Mouse (Mus musculus): ENCODE results near the gene Gatad1. TPM values are rescaled to one million over a fixed set of nuclear protein-coding genes. Genes with fewer than 3 reads are reported as not detected.
"Not testable (repeated sequence)": the region's sequence is repeated elsewhere in the genome, so short reads cannot be mapped to it uniquely, and the experiment has no call there.

Gene Gatad1
- polyA plus RNA-seq, 1 experiment from 2014 or later: 86.4 TPM

- H3K9me3 ChIP-seq (ENCODE audit: control insufficient read depth, low read length): no peaks in the 10 kb centered on the region
- H3K27me3 ChIP-seq (ENCODE audit: control insufficient read depth, insufficient read depth, low read length): no peaks in the 10 kb centered on the region
- H3K4me2 ChIP-seq: no peak overlapping the region
- no peak overlapping the region for H3K27ac ChIP-seq (ENCODE audit: low read depth, low read length)
- H3K36me3 ChIP-seq (ENCODE audit: control insufficient read depth, insufficient read depth, low read length): peaks cover 4% of the 10 kb centered on the region; the same call in 1 of the 2 replicates
- H3K9ac ChIP-seq (ENCODE audit: low read length): no peak overlapping the region
- H3K4me3 ChIP-seq (ENCODE audit: low read depth, low read length): no peak overlapping the region
- 91% methylated on average over 5 of the region's 5 CpGs for WGBS
- ATAC-seq (ENCODE audit: low FRiP score) (no peak), DNase-seq (ENCODE audit: low spot score, missing footprints) (peak; percentile 19)
- no peaks in the 10 kb centered on the region for H3K4me1 ChIP-seq (ENCODE audit: control insufficient read depth, insufficient read depth, low read length)
Measured at GRCm38 (mm10) chr5:3630055-3630454, 26.9 kb downstream of the Gatad1 start.

DNA sequence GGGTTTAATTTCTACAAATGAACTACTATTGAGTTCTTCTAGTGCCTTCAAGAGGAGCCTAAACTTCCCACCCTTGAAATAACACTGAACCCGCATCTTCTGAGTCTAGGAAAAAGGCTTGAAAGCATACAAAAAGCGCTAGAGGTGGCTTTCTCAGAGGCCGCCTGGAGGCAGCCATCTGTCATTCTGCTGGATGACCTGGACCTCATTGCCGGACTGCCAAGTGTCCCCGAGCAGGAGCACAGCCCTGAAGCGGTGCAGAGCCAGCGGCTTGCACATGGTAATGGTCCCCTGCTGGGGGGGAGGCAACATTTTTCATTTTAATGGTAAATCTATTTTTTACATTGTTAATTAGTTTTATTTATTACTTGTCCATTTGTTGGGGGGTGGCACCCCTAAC lies 36.5 kb downstream of the Gatad1 start:
- Histone ChIP-seq H3K9ac (ENCODE audit: low read length) (no peak overlapping the region), H3K9me3 (ENCODE audit: control insufficient read depth, low read length) (no peaks in the 10 kb centered on the region), H3K4me1 (ENCODE audit: control insufficient read depth, insufficient read depth, low read length) (no peaks in the 10 kb centered on the region), H3K27me3 (ENCODE audit: control insufficient read depth, insufficient read depth, low read length) (no peaks in the 10 kb centered on the region), H3K36me3 (ENCODE audit: control insufficient read depth, insufficient read depth, low read length) (peaks cover 9% of the 10 kb centered on the region), H3K4me3 (ENCODE audit: low read depth, low read length) (no peak overlapping the region), H3K4me2 (no peak overlapping the region), H3K27ac (ENCODE audit: low read depth, low read length) (no peak overlapping the region)
- ATAC-seq (ENCODE audit: low FRiP score): no peak
- DNase-seq (ENCODE audit: low spot score, missing footprints): no peak
- 91% methylated on average over 7 of the region's 7 CpGs for WGBS

GRCm38 (mm10) chr5:3611835-3612234 lies 45.1 kb downstream of the Gatad1 start:
- H3K4me1 ChIP-seq (ENCODE audit: control insufficient read depth, insufficient read depth, low read length); ATAC-seq (ENCODE audit: low FRiP score); H3K27me3 ChIP-seq (ENCODE audit: control insufficient read depth, insufficient read depth, low read length); H3K36me3 ChIP-seq (ENCODE audit: control insufficient read depth, insufficient read depth, low read length); H3K9me3 ChIP-seq (ENCODE audit: control insufficient read depth, low read length); H3K9ac ChIP-seq (ENCODE audit: low read length); H3K4me3 ChIP-seq (ENCODE audit: low read depth, low read length); H3K27ac ChIP-seq (ENCODE audit: low read depth, low read length); H3K4me2 ChIP-seq; DNase-seq (ENCODE audit: low spot score, missing footprints): not testable (repeated sequence)
- 93% methylated on average over 2 of the region's 2 CpGs for WGBS

DNA sequence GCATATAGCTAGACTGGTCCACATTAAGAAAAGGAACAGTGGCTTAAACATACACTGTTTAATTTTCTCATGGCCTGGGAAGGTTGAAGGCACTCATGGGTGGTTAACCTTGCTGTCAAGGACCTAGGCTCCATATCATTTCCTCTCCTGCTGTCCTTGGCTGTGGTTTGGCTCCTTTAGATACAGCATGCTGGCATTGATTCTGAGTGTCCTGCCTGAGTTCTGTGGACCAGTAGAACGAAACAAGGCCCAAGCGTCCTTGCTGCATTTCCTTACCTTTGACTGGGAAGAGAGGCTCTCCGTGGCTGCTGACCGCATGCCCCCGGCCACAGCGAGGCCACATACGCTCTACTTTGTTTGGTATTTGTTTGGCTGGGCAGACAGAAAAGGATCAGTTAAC lies 47.7 kb downstream of the Gatad1 start:
- no peak for DNase-seq (ENCODE audit: low spot score, missing footprints)
- Histone ChIP-seq H3K27me3 (ENCODE audit: control insufficient read depth, insufficient read depth, low read length) (no peaks in the 10 kb centered on the region), H3K4me2 (no peak overlapping the region), H3K4me1 (ENCODE audit: control insufficient read depth, insufficient read depth, low read length) (no peaks in the 10 kb centered on the region), H3K36me3 (ENCODE audit: control insufficient read depth, insufficient read depth, low read length) (no peaks in the 10 kb centered on the region), H3K27ac (ENCODE audit: low read depth, low read length) (no peak overlapping the region), H3K4me3 (ENCODE audit: low read depth, low read length) (no peak overlapping the region), H3K9ac (ENCODE audit: low read length) (no peak overlapping the region), H3K9me3 (ENCODE audit: control insufficient read depth, low read length) (no peaks in the 10 kb centered on the region)
- 95% methylated on average over 7 of the region's 7 CpGs for WGBS
- no peak for ATAC-seq (ENCODE audit: low FRiP score)

DNA sequence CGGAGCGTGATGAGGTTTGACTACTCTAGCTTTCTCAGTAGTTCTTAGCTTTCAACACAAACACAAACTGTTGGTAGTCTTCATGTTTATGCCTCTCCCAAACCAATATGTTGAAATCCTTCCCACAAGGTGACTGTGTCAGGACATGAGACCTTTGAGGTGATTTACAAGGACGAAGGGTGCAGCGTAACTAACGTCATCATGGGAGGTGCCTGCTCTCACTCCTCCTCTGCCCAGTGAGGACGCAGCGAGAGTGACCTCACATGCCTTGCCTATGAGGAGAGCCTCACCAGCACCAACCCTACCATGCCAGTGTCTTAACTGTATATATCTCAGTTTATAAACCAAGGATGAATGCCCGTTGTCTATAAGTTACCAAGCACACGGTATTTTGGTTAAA lies 49.9 kb downstream of the Gatad1 start:
- no peak for ATAC-seq (ENCODE audit: low FRiP score)
- DNase-seq (ENCODE audit: low spot score, missing footprints): no peak
- Histone ChIP-seq H3K4me2 (no peak overlapping the region), H3K27ac (ENCODE audit: low read depth, low read length) (no peak overlapping the region), H3K4me3 (ENCODE audit: low read depth, low read length) (no peak overlapping the region), H3K9ac (ENCODE audit: low read length) (no peak overlapping the region), H3K27me3 (ENCODE audit: control insufficient read depth, insufficient read depth, low read length) (no peaks in the 10 kb centered on the region), H3K9me3 (ENCODE audit: control insufficient read depth, low read length) (no peaks in the 10 kb centered on the region), H3K36me3 (ENCODE audit: control insufficient read depth, insufficient read depth, low read length) (no peaks in the 10 kb centered on the region), H3K4me1 (ENCODE audit: control insufficient read depth, insufficient read depth, low read length) (no peaks in the 10 kb centered on the region)
- 97% methylated on average over 9 of the region's 9 CpGs for WGBS

DNA sequence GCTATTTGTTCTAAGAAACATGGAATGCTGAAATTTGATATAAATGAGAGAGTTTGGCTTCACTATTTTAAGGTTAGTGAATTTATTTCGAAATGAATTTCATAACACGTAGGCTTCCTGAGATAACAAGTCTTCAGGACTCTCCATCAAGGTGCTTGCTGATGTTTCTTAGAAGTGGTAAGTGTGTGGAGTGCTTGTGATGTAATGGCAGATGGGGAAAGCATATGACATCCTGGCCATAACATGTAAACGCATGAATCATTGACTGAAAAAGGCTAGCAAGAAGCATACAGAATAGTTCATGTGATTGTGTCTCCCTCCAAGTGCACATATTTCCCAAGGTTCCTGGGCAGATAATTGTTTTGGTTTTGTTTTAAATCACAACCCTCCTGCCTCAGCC lies 56.2 kb downstream of the Gatad1 start:
- no peak overlapping the region for H3K4me2 ChIP-seq
- no peaks in the 10 kb centered on the region for H3K36me3 ChIP-seq (ENCODE audit: control insufficient read depth, insufficient read depth, low read length)
- H3K4me1 ChIP-seq (ENCODE audit: control insufficient read depth, insufficient read depth, low read length): peaks cover 3% of the 10 kb centered on the region
- 91% methylated on average over 3 of the region's 3 CpGs for WGBS
- no peaks in the 10 kb centered on the region for H3K27me3 ChIP-seq (ENCODE audit: control insufficient read depth, insufficient read depth, low read length)
- H3K27ac ChIP-seq (ENCODE audit: low read depth, low read length): no peak overlapping the region
- no peaks in the 10 kb centered on the region for H3K9me3 ChIP-seq (ENCODE audit: control insufficient read depth, low read length)
- no peak for DNase-seq (ENCODE audit: low spot score, missing footprints)
- no peak for ATAC-seq (ENCODE audit: low FRiP score)
- no peak overlapping the region for H3K9ac ChIP-seq (ENCODE audit: low read length)
- H3K4me3 ChIP-seq (ENCODE audit: low read depth, low read length): no peak overlapping the region

DNA sequence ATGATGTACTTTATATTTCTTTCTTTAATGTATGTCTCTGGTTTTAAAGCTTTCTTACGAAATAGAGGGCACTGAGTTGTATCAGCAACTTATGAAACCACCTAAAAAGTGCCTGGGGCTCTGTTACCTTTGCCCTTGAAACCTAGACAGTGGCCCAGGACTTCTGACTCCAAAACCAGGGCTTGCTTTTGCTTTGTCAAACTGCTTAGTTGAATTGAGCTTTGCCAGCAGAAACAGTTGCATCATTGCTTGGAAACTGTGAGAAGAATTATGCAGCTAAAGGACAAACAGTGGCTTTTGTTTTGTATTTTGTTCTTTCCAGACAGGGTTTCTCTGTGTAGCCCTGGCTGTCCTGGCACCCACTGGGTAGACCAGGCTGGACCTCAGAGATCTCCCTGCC lies 56.7 kb downstream of the Gatad1 start:
- no peak for ATAC-seq (ENCODE audit: low FRiP score)
- no peak overlapping the region for H3K4me3 ChIP-seq (ENCODE audit: low read depth, low read length)
- H3K9ac ChIP-seq (ENCODE audit: low read length): no peak overlapping the region
- H3K9me3 ChIP-seq (ENCODE audit: control insufficient read depth, low read length): no peaks in the 10 kb centered on the region
- H3K36me3 ChIP-seq (ENCODE audit: control insufficient read depth, insufficient read depth, low read length): no peaks in the 10 kb centered on the region
- no peak overlapping the region for H3K4me2 ChIP-seq
- WGBS: 74% methylated on average over 1 of the region's 1 CpGs
- H3K27ac ChIP-seq (ENCODE audit: low read depth, low read length): no peak overlapping the region
- DNase-seq (ENCODE audit: low spot score, missing footprints): no peak
- no peaks in the 10 kb centered on the region for H3K27me3 ChIP-seq (ENCODE audit: control insufficient read depth, insufficient read depth, low read length)
- peaks cover 5% of the 10 kb centered on the region for H3K4me1 ChIP-seq (ENCODE audit: control insufficient read depth, insufficient read depth, low read length)

- Histone ChIP-seq H3K4me2 (no peak overlapping the region), H3K9ac (ENCODE audit: low read length) (no peak overlapping the region), H3K27ac (ENCODE audit: low read depth, low read length) (no peak overlapping the region), H3K27me3 (ENCODE audit: control insufficient read depth, insufficient read depth, low read length) (no peaks in the 10 kb centered on the region), H3K4me1 (ENCODE audit: control insufficient read depth, insufficient read depth, low read length) (peaks cover 11% of the 10 kb centered on the region), H3K36me3 (ENCODE audit: control insufficient read depth, insufficient read depth, low read length) (no peaks in the 10 kb centered on the region), H3K4me3 (ENCODE audit: low read depth, low read length) (no peak overlapping the region), H3K9me3 (ENCODE audit: control insufficient read depth, low read length) (no peaks in the 10 kb centered on the region)
- DNase-seq (ENCODE audit: low spot score, missing footprints): no peak
- ATAC-seq (ENCODE audit: low FRiP score): no peak
- 91% methylated on average over 5 of the region's 5 CpGs for WGBS
Measured at GRCm38 (mm10) chr5:3598766-3599165, 58.2 kb downstream of the Gatad1 start.

DNA sequence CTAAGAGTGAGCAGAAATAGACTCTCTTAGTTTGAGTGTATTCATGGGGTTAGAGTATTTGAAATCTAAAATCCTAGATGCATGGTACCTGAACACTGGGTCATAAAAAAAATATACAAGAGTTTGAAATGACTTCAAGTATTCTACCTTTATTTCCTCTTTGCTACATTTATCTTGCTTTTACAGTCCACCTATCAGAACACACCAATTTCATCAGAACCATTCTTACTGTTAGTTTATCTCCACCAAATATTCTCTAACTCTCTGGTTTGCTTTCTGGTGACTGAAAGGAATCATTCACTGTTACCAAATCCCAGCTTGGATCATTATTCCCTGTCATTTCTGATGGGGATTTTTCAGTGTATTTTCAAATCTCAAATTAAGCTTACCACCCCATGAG lies 59.8 kb downstream of the Gatad1 start:
- H3K4me2 ChIP-seq: peak overlapping the region; percentile 74
- DNase-seq (ENCODE audit: low spot score, missing footprints): no peak
- peaks cover 11% of the 10 kb centered on the region for H3K4me1 ChIP-seq (ENCODE audit: control insufficient read depth, insufficient read depth, low read length)
- H3K36me3 ChIP-seq (ENCODE audit: control insufficient read depth, insufficient read depth, low read length): no peaks in the 10 kb centered on the region
- H3K9me3 ChIP-seq (ENCODE audit: control insufficient read depth, low read length): no peaks in the 10 kb centered on the region
- H3K27me3 ChIP-seq (ENCODE audit: control insufficient read depth, insufficient read depth, low read length): no peaks in the 10 kb centered on the region
- ATAC-seq (ENCODE audit: low FRiP score): no peak
- H3K27ac ChIP-seq (ENCODE audit: low read depth, low read length): no peak overlapping the region
- no peak overlapping the region for H3K9ac ChIP-seq (ENCODE audit: low read length)
- peak overlapping the region; percentile 83; the same call in 1 of the 2 replicates for H3K4me3 ChIP-seq (ENCODE audit: low read depth, low read length)

- Histone ChIP-seq H3K9ac (ENCODE audit: low read length) (peak within 1 kb of the TSS; percentile 77), H3K27ac (ENCODE audit: low read depth, low read length) (no peak within 1 kb of the TSS), H3K4me3 (ENCODE audit: low read depth, low read length) (peak within 1 kb of the TSS; percentile 83), H3K36me3 (ENCODE audit: control insufficient read depth, insufficient read depth, low read length) (no peaks in the 10 kb centered on the region), H3K4me1 (ENCODE audit: control insufficient read depth, insufficient read depth, low read length) (peaks cover 11% of the 10 kb centered on the region), H3K4me2 (peak within 1 kb of the TSS; percentile 74), H3K27me3 (ENCODE audit: control insufficient read depth, insufficient read depth, low read length) (no peaks in the 10 kb centered on the region), H3K9me3 (ENCODE audit: control insufficient read depth, low read length) (no peaks in the 10 kb centered on the region)
- ATAC-seq (ENCODE audit: low FRiP score): peak; percentile 88
- DNase-seq (ENCODE audit: low spot score, missing footprints): peak; percentile 96
- 0% methylated on average over 31 of the region's 31 CpGs for WGBS
Measured at GRCm38 (mm10) chr5:3596399-3596766, 60.6 kb downstream of the Gatad1 start, which contains the start of gene Rbm48. Rbm48 (minus strand) TSS chr5:3596585.

Data from midbrain, embryonic 11.5 days (tissue).